Mouse (Mus musculus): ENCODE data around the gene Klk1b4. TPM values are rescaled to one million over a fixed set of nuclear protein-coding genes. Genes with fewer than 3 reads are reported as not detected.
"Not testable (repeated sequence)": the region's sequence is repeated elsewhere in the genome, so short reads cannot be mapped to it uniquely, and the experiment has no call there.

Gene Klk1b4
- polyA plus RNA-seq, 1 experiment from 2014 or later: 0.18 TPM

- H3K4me2 ChIP-seq (ENCODE audit: low read length): no peak overlapping the region
- WGBS: 90% methylated on average over 4 of the region's 4 CpGs
- H3K27me3 ChIP-seq (ENCODE audit: insufficient read depth, low read length): no peaks in the 10 kb centered on the region
- H3K4me3 ChIP-seq (replicated peaks; ENCODE audit: low read depth, low read length): no peak overlapping the region
- H3K9ac ChIP-seq (ENCODE audit: low read depth, low read length): no peak overlapping the region
- H3K27ac ChIP-seq: no peak overlapping the region
- H3K4me1 ChIP-seq (replicated peaks; ENCODE audit: insufficient read depth, low read length): peaks cover 12% of the 10 kb centered on the region
- no peak for DNase-seq (ENCODE audit: low spot score)
- ATAC-seq (replicated peaks; ENCODE audit: low FRiP score, low read depth): no peak
- peaks cover 29% of the 10 kb centered on the region for H3K36me3 ChIP-seq (ENCODE audit: insufficient read depth, low read length)
- no peaks in the 10 kb centered on the region for H3K9me3 ChIP-seq (replicated peaks; ENCODE audit: low read length)
- TF ChIP-seq CTCF (IDR thresholded peaks at IDR 0.05; ENCODE audit: low read depth): no peak
Measured at GRCm38 (mm10) chr7:44249248-44249647, 42.0 kb downstream of the Klk1b4 start.

- not testable (repeated sequence) for H3K27ac ChIP-seq; ATAC-seq (replicated peaks; ENCODE audit: low FRiP score, low read depth); H3K27me3 ChIP-seq (ENCODE audit: insufficient read depth, low read length); H3K9ac ChIP-seq (ENCODE audit: low read depth, low read length); H3K9me3 ChIP-seq (replicated peaks; ENCODE audit: low read length); H3K4me1 ChIP-seq (replicated peaks; ENCODE audit: insufficient read depth, low read length); DNase-seq (ENCODE audit: low spot score); H3K4me2 ChIP-seq (ENCODE audit: low read length); H3K4me3 ChIP-seq (replicated peaks; ENCODE audit: low read depth, low read length)
- peaks cover 29% of the 10 kb centered on the region for H3K36me3 ChIP-seq (ENCODE audit: insufficient read depth, low read length)
- 91% methylated on average over 17 of the region's 17 CpGs for WGBS
Measured at GRCm38 (mm10) chr7:44250732-44251275, 43.6 kb downstream of the Klk1b4 start.

GRCm38 (mm10) chr7:44253023-44253616, 45.9 kb downstream of the Klk1b4 start:
- 66% methylated on average over 15 of the region's 15 CpGs for WGBS
- no peaks in the 10 kb centered on the region for H3K27me3 ChIP-seq (ENCODE audit: insufficient read depth, low read length)
- H3K4me3 ChIP-seq (replicated peaks; ENCODE audit: low read depth, low read length): no peak overlapping the region
- no peaks in the 10 kb centered on the region for H3K4me1 ChIP-seq (replicated peaks; ENCODE audit: insufficient read depth, low read length)
- no peak for DNase-seq (ENCODE audit: low spot score)
- ATAC-seq (replicated peaks; ENCODE audit: low FRiP score, low read depth): peak; percentile 10; the same call in 1 of the 2 replicates
- no peak overlapping the region for H3K4me2 ChIP-seq (ENCODE audit: low read length)
- H3K9ac ChIP-seq (ENCODE audit: low read depth, low read length): no peak overlapping the region
- peaks cover 29% of the 10 kb centered on the region for H3K36me3 ChIP-seq (ENCODE audit: insufficient read depth, low read length)
- H3K9me3 ChIP-seq (replicated peaks; ENCODE audit: low read length): no peaks in the 10 kb centered on the region
- no peak for TF ChIP-seq CTCF (IDR thresholded peaks at IDR 0.05; ENCODE audit: low read depth)
- H3K27ac ChIP-seq: no peak overlapping the region

GRCm38 (mm10) chr7:44254930-44255329, 47.7 kb downstream of the Klk1b4 start:
- no peaks in the 10 kb centered on the region for H3K27me3 ChIP-seq (ENCODE audit: insufficient read depth, low read length)
- H3K9me3 ChIP-seq (replicated peaks; ENCODE audit: low read length): no peaks in the 10 kb centered on the region
- no peak overlapping the region for H3K27ac ChIP-seq
- H3K36me3 ChIP-seq (ENCODE audit: insufficient read depth, low read length): peaks cover 17% of the 10 kb centered on the region
- no peaks in the 10 kb centered on the region for H3K4me1 ChIP-seq (replicated peaks; ENCODE audit: insufficient read depth, low read length)
- no peak overlapping the region for H3K4me2 ChIP-seq (ENCODE audit: low read length)
- no peak overlapping the region for H3K9ac ChIP-seq (ENCODE audit: low read depth, low read length)
- no peak for TF ChIP-seq CTCF (IDR thresholded peaks at IDR 0.05; ENCODE audit: low read depth)
- H3K4me3 ChIP-seq (replicated peaks; ENCODE audit: low read depth, low read length): no peak overlapping the region
- DNase-seq (ENCODE audit: low spot score): no peak
- 76% methylated on average over 6 of the region's 6 CpGs for WGBS
- no peak for ATAC-seq (replicated peaks; ENCODE audit: low FRiP score, low read depth)

- no peaks in the 10 kb centered on the region for H3K4me1 ChIP-seq (replicated peaks; ENCODE audit: insufficient read depth, low read length)
- no peaks in the 10 kb centered on the region; the same call in 1 of the 2 replicates for H3K27me3 ChIP-seq (ENCODE audit: insufficient read depth, low read length)
- no peak within 1 kb of the TSS; the same call in 1 of the 2 replicates for H3K9ac ChIP-seq (ENCODE audit: low read depth, low read length)
- no peak within 1 kb of the TSS for H3K4me3 ChIP-seq (replicated peaks; ENCODE audit: low read depth, low read length)
- no peak within 1 kb of the TSS for H3K4me2 ChIP-seq (ENCODE audit: low read length)
- WGBS: 82% methylated on average over 4 of the region's 4 CpGs
- no peak for TF ChIP-seq CTCF (IDR thresholded peaks at IDR 0.05; ENCODE audit: low read depth)
- no peaks in the 10 kb centered on the region for H3K9me3 ChIP-seq (replicated peaks; ENCODE audit: low read length)
- DNase-seq (ENCODE audit: low spot score) (no peak), ATAC-seq (replicated peaks; ENCODE audit: low FRiP score, low read depth) (no peak)
- H3K27ac ChIP-seq: no peak within 1 kb of the TSS
- H3K36me3 ChIP-seq (ENCODE audit: insufficient read depth, low read length): peaks cover 9% of the 10 kb centered on the region; the same call in 1 of the 2 replicates
Measured at GRCm38 (mm10) chr7:44257278-44257677, 50.0 kb downstream of the Klk1b4 start, which contains the start of gene Acp4. Gene Acp4 (minus strand): TSS chr7:44257378.

- Histone ChIP-seq H3K4me3 (replicated peaks; ENCODE audit: low read depth, low read length) (no peak overlapping the region), H3K4me2 (ENCODE audit: low read length) (no peak overlapping the region), H3K9me3 (replicated peaks; ENCODE audit: low read length) (no peaks in the 10 kb centered on the region), H3K36me3 (ENCODE audit: insufficient read depth, low read length) (no peaks in the 10 kb centered on the region), H3K4me1 (replicated peaks; ENCODE audit: insufficient read depth, low read length) (no peaks in the 10 kb centered on the region), H3K9ac (ENCODE audit: low read depth, low read length) (no peak overlapping the region), H3K27me3 (ENCODE audit: insufficient read depth, low read length) (no peaks in the 10 kb centered on the region; the same call in 1 of the 2 replicates), H3K27ac (no peak overlapping the region)
- ATAC-seq (replicated peaks; ENCODE audit: low FRiP score, low read depth): no peak
- no peak for DNase-seq (ENCODE audit: low spot score)
- no peak for TF ChIP-seq CTCF (IDR thresholded peaks at IDR 0.05; ENCODE audit: low read depth)
- WGBS: 74% methylated on average over 6 of the region's 6 CpGs
Measured at GRCm38 (mm10) chr7:44260410-44260809, 53.2 kb downstream of the Klk1b4 start.
